Mouse (Mus musculus): ENCODE results near the gene Jag1. TPM values are rescaled to one million over a fixed set of nuclear protein-coding genes. Genes with fewer than 3 reads are reported as not detected.

Gene Jag1
- polyA plus RNA-seq, 2 experiments from 2014 or later: 0.17 to 0.24 TPM

DNA sequence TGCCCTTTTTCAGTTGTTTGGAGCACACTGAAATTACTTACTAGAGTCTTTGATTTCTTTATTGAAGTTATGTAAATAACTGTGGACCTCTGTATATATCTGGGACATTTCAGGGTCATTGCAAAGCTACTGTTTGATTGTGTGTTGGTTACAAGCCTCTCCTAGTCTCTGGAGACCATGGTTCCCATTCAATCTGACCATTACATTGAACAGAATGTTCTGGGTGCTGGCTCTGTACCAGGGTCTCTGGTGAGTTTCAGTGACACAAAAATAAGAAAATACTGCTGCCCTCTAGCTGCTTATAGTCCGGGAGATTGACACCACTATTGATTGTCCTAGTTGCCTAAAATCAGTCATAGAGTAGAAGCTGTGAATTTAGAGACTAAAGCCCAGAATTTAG, 66.5 kb downstream of the Jag1 start:
- ATAC-seq: no peak

DNA sequence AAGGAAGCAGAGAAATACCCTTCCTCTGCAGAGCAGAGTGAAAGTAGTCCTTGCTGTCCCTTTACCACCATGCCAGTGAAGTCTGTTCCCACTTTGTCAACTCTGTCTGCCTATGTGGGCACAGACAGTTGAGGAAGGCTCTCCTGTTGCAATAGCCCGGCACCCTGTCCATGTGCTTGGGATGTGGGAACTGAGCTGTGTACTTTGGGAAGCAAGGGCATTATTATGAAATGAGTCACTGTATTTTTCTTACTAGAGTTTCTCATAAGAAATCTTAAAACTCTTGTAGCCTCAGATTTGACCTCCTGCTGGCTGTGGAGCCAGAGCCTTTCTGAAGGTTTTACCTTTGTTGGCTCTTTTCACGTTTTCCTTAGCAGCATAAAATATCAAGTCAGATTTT, 67.1 kb downstream of the Jag1 start:
- no peak for ATAC-seq

DNA sequence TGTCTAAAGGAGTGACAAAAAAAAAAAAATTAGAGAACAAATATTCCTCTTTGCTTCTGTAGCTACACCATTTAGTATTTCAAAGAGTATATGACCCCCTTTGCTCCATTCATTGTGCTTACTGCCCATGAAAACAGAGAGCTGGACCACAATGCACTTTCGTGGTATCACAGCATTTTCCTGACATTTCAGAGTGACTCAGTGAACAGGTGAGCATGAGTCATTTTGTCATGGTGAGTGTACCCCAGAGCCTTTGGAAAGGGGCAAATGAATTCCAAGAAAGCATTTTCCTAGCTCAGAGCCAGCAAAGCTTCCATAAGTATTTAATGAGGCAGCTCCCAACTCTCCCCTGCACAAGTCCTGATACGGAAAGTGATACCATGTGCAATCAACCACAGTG, 72.3 kb downstream of the Jag1 start:
- ATAC-seq: no peak

Other genes with a start within 250 kb of the Jag1 start
- 10 to 100 TPM in 1 of 2 experiments, not detected in 1; 26.6 TPM for gene AL731706.2, start 231.0 kb downstream of the Jag1 start, polyA plus RNA-seq (2017; shearing (Covaris generic))
- 1 to 10 TPM; 4.4 to 5.0 TPM for gene Slx4ip, start 225.4 kb downstream of the Jag1 start, polyA plus RNA-seq (2017; shearing (Covaris generic))
- gene AL731706.1, start 225.3 kb downstream of the Jag1 start, polyA plus RNA-seq (2017; shearing (Covaris generic)): 10 to 100 TPM; 13.5 to 15.4 TPM
- 10 to 100 TPM; 16.7 to 19.8 TPM for gene Mkks, start 225.3 kb downstream of the Jag1 start, polyA plus RNA-seq (2017; shearing (Covaris generic))